Mouse (Mus musculus) urinary bladder, postnatal 10 days (tissue): ENCODE results near the gene Sema3b.

ENCODE experiments used
- DNase-seq: peaks from one replicate; pipeline ENCODE4 v3.0.0; 2022; ENCODE audit warnings: low spot score

The Sema3b gene

GRCm38 (mm10) chr9:107632478-107632877 is 23.4 kb upstream of the Sema3b start:
- no peak for DNase-seq

- DNase-seq = no peak
Observed at GRCm38 (mm10) chr9:107631861-107632260, 22.8 kb upstream of the Sema3b start.

- no peak for DNase-seq
Observed at GRCm38 (mm10) chr9:107631311-107631826, 22.3 kb upstream of the Sema3b start.

GRCm38 (mm10) chr9:107630576-107630975 is 21.5 kb upstream of the Sema3b start:
- DNase-seq = no peak

- DNase-seq = no peak
Observed at GRCm38 (mm10) chr9:107629901-107630425, 20.9 kb upstream of the Sema3b start.

GRCm38 (mm10) chr9:107629411-107629730 is 20.3 kb upstream of the Sema3b start:
- DNase-seq = no peak

- no peak for DNase-seq
Observed at GRCm38 (mm10) chr9:107628721-107629410, 19.8 kb upstream of the Sema3b start.

- no peak for DNase-seq
Observed at GRCm38 (mm10) chr9:107627387-107628255, 18.6 kb upstream of the Sema3b start.

- DNase-seq = no peak
Observed at GRCm38 (mm10) chr9:107626844-107627277, 17.8 kb upstream of the Sema3b start.

GRCm38 (mm10) chr9:107626158-107626843 is 17.3 kb upstream of the Sema3b start:
- DNase-seq = no peak

GRCm38 (mm10) chr9:107625351-107626128 is 16.5 kb upstream of the Sema3b start:
- no peak for DNase-seq

- DNase-seq = no peak
Observed at GRCm38 (mm10) chr9:107624951-107625350, 15.9 kb upstream of the Sema3b start.

GRCm38 (mm10) chr9:107624539-107624938 is 15.5 kb upstream of the Sema3b start:
- no peak for DNase-seq

- DNase-seq = no peak
Observed at GRCm38 (mm10) chr9:107620954-107621353, 11.9 kb upstream of the Sema3b start.

GRCm38 (mm10) chr9:107619546-107619879 is 10.5 kb upstream of the Sema3b start:
- DNase-seq = no peak

GRCm38 (mm10) chr9:107618778-107619545 is 9.9 kb upstream of the Sema3b start:
- DNase-seq = no peak

- DNase-seq = no peak
Observed at GRCm38 (mm10) chr9:107618098-107618497, 9.1 kb upstream of the Sema3b start.

GRCm38 (mm10) chr9:107617461-107617860 is 8.4 kb upstream of the Sema3b start:
- no peak for DNase-seq

GRCm38 (mm10) chr9:107615035-107615434 is 6.0 kb upstream of the Sema3b start:
- no peak for DNase-seq

GRCm38 (mm10) chr9:107612945-107613569 is 4.0 kb upstream of the Sema3b start:
- DNase-seq = no peak
